Mouse (Mus musculus) ES-Bruce4 (cell line): ENCODE data around the gene Brca2.

Source experiments
- CTCF ChIP-seq: IDR thresholded peaks from one replicate; pipeline ENCODE4 v1.8.1; 2011; ENCODE audit warnings: low read depth, low read length
- POLR2A ChIP-seq: IDR thresholded peaks from one replicate; pipeline ENCODE4 v1.8.1; 2011; ENCODE audit warnings: low read length; ENCODE audit not compliant: insufficient read depth

- TF ChIP-seq CTCF (no peak), POLR2A (no peak)
These were observed 94.3 kb downstream of the Brca2 start for GRCm38 (mm10) chr5:150616731-150617130.
